Mouse (Mus musculus) olfactory bulb, adult 2 months (tissue): ENCODE results near the gene Nme4. TPM values are rescaled to one million over a fixed set of nuclear protein-coding genes. Genes with fewer than 3 reads are reported as not detected.
"Not testable (repeated sequence)": the region's sequence is repeated elsewhere in the genome, so short reads cannot be mapped to it uniquely, and the experiment has no call there.

Experiments
- H3K27ac ChIP-seq: fragments of 200-500 bp; 2 replicates; pipeline ENCODE4 v1.5.1; 2012; ENCODE audit warnings: low read depth, low read length; ENCODE audit not compliant: insufficient read depth
- H3K4me1 ChIP-seq: fragments of 200-500 bp; 2 replicates; pipeline ENCODE4 v1.6.1; 2012; ENCODE audit warnings: low read length; ENCODE audit not compliant: control insufficient read depth, insufficient read depth
- H3K4me3 ChIP-seq: fragments of 200-500 bp; 2 replicates; pipeline ENCODE4 v1.5.1; 2012; ENCODE audit warnings: mild to moderate bottlenecking, low read depth, low read length, moderate library complexity; ENCODE audit not compliant: insufficient read depth
- CTCF ChIP-seq: fragments of 200-500 bp; IDR thresholded peaks from 2 replicates; pipeline ENCODE4 v1.5.1; 2012; ENCODE audit warnings: low read depth, mild to moderate bottlenecking, low read length, moderate library complexity; ENCODE audit not compliant: insufficient read depth
- POLR2A ChIP-seq: fragments of 200-500 bp; IDR thresholded peaks from 2 replicates; pipeline ENCODE4 v1.6.1; 2012; ENCODE audit warnings: mild to moderate bottlenecking, low read depth, low read length, moderate library complexity; ENCODE audit not compliant: insufficient read depth
- WGBS: fragments of 180-500 bp; shearing (Covaris S2); methylation state at CpG from one replicate; pipeline ENCODE4 v1.1.7; 2018; 5-methylcytosine and 5-hydroxymethylcytosine counted together
- polyA plus RNA-seq: library from polyadenylated mRNA; stranded (reverse); fragments of >200 nt; gene quantifications from 2 replicates; pipeline ENCODE4 v1.2.4, GENCODE M21; 2012; ENCODE audit warnings: low replicate concordance; ENCODE audit not compliant: missing spikeins, insufficient read depth, insufficient read length

Nme4 gene
- polyA plus RNA-seq, 1 experiment: not detected

DNA sequence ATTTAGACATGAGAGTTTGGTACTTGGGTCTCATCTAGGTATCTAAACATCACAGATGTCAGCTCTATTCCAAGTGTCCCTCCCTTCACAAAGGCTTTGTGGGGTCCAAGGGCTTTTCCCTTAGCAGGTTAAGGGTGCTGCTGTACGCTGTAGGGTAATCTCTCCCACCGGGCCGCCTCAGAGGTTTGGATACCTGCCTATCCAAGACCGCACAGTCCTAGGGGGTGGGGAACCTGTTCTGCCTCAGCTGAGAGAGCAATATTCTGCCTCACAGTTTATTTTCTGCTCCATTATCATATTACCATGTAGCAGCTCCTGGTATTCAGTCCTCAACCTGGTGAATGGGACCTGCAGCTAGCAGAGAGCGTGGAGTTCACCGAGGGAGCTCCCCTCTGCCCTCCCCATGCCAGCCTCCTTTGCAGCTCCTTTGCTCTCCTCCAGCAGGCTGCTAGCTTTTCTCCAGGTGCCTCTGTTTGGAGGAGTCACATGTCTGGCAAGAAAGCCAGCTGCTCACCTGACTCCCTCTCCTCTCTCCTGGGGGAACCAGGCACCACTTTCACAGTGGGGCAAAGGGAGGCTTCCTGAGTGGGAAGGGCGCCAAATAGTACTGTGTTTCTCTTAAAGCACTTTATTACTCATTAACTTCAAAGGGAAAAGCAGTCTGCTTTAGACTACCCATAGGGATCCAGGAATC lies 19.9 kb upstream of the Nme4 start:
- no peak overlapping the region for H3K27ac ChIP-seq
- no peak overlapping the region for H3K4me3 ChIP-seq
- H3K4me1 ChIP-seq: peaks cover 14% of the 10 kb centered on the region
- 91% methylated on average over 7 of the region's 7 CpGs for WGBS
- TF ChIP-seq POLR2A (no peak), CTCF (no peak)

GRCm38 (mm10) chr17:26114461-26114860 lies 19.1 kb upstream of the Nme4 start:
- 60% methylated on average over 7 of the region's 7 CpGs for WGBS
- H3K4me1 ChIP-seq, H3K27ac ChIP-seq, H3K4me3 ChIP-seq: not testable (repeated sequence)

- TF ChIP-seq POLR2A (no peak), CTCF (no peak)
- Histone ChIP-seq H3K27ac (0 out of 2 replicates have a peak overlapping the region, but pooled peaks have one; percentile 14), H3K4me1 (peaks cover 8% of the 10 kb centered on the region), H3K4me3 (peak overlapping the region; percentile 59)
- 12% methylated on average over 8 of the region's 8 CpGs for WGBS
These were observed 18.7 kb upstream of the Nme4 start for GRCm38 (mm10) chr17:26114061-26114460.

- Histone ChIP-seq H3K27ac (peak within 1 kb of the TSS; percentile 38; the same call in 1 of the 2 replicates), H3K4me1 (peaks cover 8% of the 10 kb centered on the region), H3K4me3 (peak within 1 kb of the TSS; percentile 59)
- peak; percentile 47 for TF ChIP-seq POLR2A
- TF ChIP-seq CTCF: peak; percentile 18; the same call in 1 of the 2 replicates
- WGBS: under 1% methylated on average over 72 of the region's 75 CpGs
These were observed 18.0 kb upstream of the Nme4 start, which contains the start of gene Tmem8 for GRCm38 (mm10) chr17:26113181-26113948. TSS of gene Tmem8 (plus strand) at chr17:26113299.

DNA sequence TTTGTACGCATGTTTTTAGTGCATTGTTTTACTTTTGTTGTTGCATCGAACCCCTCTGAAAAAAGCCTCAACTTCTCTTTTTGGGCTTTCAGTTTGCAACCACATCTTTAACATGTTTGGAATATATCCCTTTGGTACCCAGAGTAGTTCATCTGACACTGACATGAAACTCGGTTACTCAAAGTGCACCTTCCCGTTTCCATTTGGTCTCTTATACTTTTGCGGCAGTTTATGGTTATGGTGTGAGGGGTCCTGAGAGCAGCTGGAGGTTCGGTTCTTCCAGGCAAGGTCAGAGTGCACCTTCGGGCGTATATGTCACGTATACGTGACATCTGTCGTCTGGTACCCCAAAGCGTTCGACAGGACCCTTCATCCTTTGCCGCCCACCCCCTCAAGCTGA lies 17.3 kb upstream of the Nme4 start:
- Histone ChIP-seq H3K4me3 (peak overlapping the region; percentile 59), H3K4me1 (peaks cover 8% of the 10 kb centered on the region), H3K27ac (peak overlapping the region; percentile 38; the same call in 1 of the 2 replicates)
- TF ChIP-seq POLR2A (no peak), CTCF (no peak)
- WGBS: 23% methylated on average over 14 of the region's 14 CpGs

DNA sequence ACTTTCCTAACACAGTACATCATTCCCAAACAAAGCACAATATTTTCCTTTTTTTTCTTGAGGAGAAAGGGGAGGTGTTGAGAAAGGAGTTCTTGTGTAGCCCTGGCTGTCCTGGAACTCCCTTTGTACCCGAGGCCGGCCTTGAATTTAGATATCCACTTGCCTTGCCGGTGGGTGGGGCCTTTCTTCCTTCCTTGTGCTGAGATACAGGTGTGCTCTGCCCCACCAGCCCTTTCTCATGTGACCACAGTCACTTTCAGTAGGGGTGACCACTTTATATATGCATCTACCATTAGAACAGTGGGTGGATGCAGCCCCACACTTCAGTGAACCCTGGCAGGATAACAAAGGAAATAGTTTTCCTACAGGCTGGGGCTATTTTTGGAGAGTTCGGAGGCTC lies 16.3 kb upstream of the Nme4 start:
- WGBS: 45% methylated on average over 4 of the region's 4 CpGs
- no peak overlapping the region for H3K27ac ChIP-seq
- peaks cover 8% of the 10 kb centered on the region for H3K4me1 ChIP-seq
- no peak overlapping the region for H3K4me3 ChIP-seq
- TF ChIP-seq CTCF (no peak), POLR2A (no peak)

DNA sequence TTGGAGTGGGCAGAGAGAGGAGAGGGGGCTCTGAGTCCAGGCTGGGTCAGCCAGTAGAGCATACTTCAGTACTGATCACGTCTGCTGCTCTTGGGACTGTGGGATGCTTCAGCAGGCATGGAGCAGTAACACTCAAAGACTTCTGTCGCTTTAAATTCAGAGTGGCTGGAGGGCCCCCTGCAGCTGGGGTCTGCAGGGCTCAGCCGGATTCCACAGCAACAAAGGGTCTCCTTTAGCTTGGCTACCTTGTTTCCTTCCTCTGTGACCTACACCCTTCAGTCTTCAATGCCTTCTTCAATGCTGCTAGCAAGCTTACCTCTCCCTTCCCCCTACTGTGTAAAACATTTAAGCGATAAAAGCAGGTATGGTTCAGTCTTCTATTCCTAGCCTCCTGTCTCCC lies 15.6 kb upstream of the Nme4 start:
- WGBS: 55% methylated on average over 4 of the region's 4 CpGs
- H3K4me3 ChIP-seq: no peak overlapping the region
- TF ChIP-seq POLR2A (no peak), CTCF (no peak)
- peaks cover 8% of the 10 kb centered on the region for H3K4me1 ChIP-seq
- H3K27ac ChIP-seq: no peak overlapping the region

DNA sequence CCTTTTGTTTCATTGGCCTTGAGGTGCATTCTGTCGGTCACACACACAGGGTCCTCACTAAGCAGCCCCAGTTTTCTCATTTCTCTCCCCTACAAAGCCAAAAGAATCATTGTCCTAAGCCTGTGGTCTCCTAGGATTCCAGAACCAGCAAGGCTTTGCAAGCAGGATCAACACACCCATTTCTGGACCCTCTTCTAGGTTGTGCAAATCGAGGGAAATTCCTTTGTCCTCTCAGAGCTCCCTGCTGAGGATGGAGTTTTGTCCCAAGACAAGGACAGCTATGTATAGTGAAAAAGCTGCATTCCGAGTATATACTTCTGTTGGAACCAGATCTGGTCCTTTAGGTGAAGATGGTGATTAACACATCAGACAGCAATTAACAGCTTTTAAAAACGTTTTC lies 14.8 kb upstream of the Nme4 start:
- TF ChIP-seq CTCF (no peak), POLR2A (no peak)
- no peak overlapping the region for H3K27ac ChIP-seq
- WGBS: 26% methylated on average over 4 of the region's 4 CpGs
- H3K4me1 ChIP-seq: peaks cover 8% of the 10 kb centered on the region
- no peak overlapping the region for H3K4me3 ChIP-seq

- Histone ChIP-seq H3K4me1 (0 out of 2 replicates have a peak, but pooled peaks cover 2% of the 10 kb centered on the region), H3K4me3 (no peak overlapping the region)
- WGBS: 66% methylated on average over 4 of the region's 4 CpGs
These were observed 10.2 kb upstream of the Nme4 start for GRCm38 (mm10) chr17:26105619-26106018.

More at GRCm38 (mm10) chr17:26105619-26106018, 10.2 kb upstream of the Nme4 start:
- TF ChIP-seq CTCF (no peak), POLR2A (no peak)
- no peak overlapping the region for H3K27ac ChIP-seq
